ENCODE assay signal across 20 mouse cellular contexts in genomic region chr9:93947053-93947452, GRCm38 (mm10).
DNase-seq lines count a peak whose midpoint lies in the region; ATAC-seq and TF ChIP-seq lines count a peak whose summit lies in the region.
"Had no signal": no experiment of that assay in that cellular context is flagged by ENCODE, and none has a peak within 500 bp of the region (broad histone marks: within the 10 kb centered on the region; RNA-seq: fewer than 3 reads in every experiment).

No protein-coding gene starts in this region.

- WGBS in lung, embryonic 14.5 days = 60% methylated on average over 1 of the region's 1 CpGs
- 52% methylated on average over 1 of the region's 1 CpGs for WGBS in lung, postnatal 0 days

- no peak for TF ChIP-seq CTCF in lung, embryonic 14.5 days (IDR thresholded peaks at IDR 0.05; ENCODE audit: low read depth)
- TF ChIP-seq CTCF in lung, postnatal 0 days (IDR thresholded peaks at IDR 0.05) = no peak

- no peak for ATAC-seq in lung, embryonic 14.5 days (ENCODE audit: insufficient read depth)
- peak; percentile 38; the same call in 1 of the 2 replicates for ATAC-seq in lung, postnatal 0 days
- ATAC-seq: activated CD4-positive, CD25-positive, alpha-beta regulatory T cell, adult 4 months; forebrain, embryonic 13.5 days; forebrain, embryonic 15.5 days; forebrain, postnatal 0 days; Patski had no signal

- H3K9ac ChIP-seq in lung, embryonic 14.5 days = no peak overlapping the region
- no peak overlapping the region for H3K9ac ChIP-seq in lung, postnatal 0 days (replicated peaks; ENCODE audit: low read depth)
- H3K9ac ChIP-seq: embryonic facial prominence, embryonic 12.5 days; forebrain, embryonic 13.5 days; forebrain, embryonic 15.5 days; forebrain, postnatal 0 days had no signal

- H3K9me3 ChIP-seq in lung, embryonic 14.5 days (ENCODE audit: low read depth, low read length) = no peaks in the 10 kb centered on the region
- H3K9me3 ChIP-seq in lung, postnatal 0 days (ENCODE audit: low read length) = no peaks in the 10 kb centered on the region
- H3K9me3 ChIP-seq: embryonic facial prominence, embryonic 10.5 days; embryonic facial prominence, embryonic 12.5 days; forebrain, embryonic 13.5 days; forebrain, embryonic 15.5 days had no signal

- peak; percentile 96 for TF ChIP-seq EP300 in lung, postnatal 0 days (IDR thresholded peaks at IDR 0.05)

- no peak overlapping the region for H3K4me2 ChIP-seq in lung, embryonic 14.5 days
- H3K4me2 ChIP-seq in lung, postnatal 0 days (replicated peaks; ENCODE audit: low read depth, low read length) = no peak overlapping the region
- H3K4me2 ChIP-seq: embryonic facial prominence, embryonic 12.5 days; forebrain, embryonic 13.5 days; forebrain, embryonic 15.5 days had no signal

- no peak overlapping the region for H3K27ac ChIP-seq in lung, embryonic 14.5 days (ENCODE audit: low read depth)
- no peak overlapping the region for H3K27ac ChIP-seq in lung, postnatal 0 days (ENCODE audit: low read length)
- H3K27ac ChIP-seq: embryonic facial prominence, embryonic 10.5 days; embryonic facial prominence, embryonic 12.5 days; forebrain, embryonic 13.5 days; forebrain, embryonic 15.5 days had no signal

- no peak overlapping the region for H3K4me3 ChIP-seq in lung, embryonic 14.5 days (ENCODE audit: low read depth, low read length)
- H3K4me3 ChIP-seq in lung, postnatal 0 days (ENCODE audit: low read depth, low read length) = no peak overlapping the region
- H3K4me3 ChIP-seq: embryonic facial prominence, embryonic 10.5 days; embryonic facial prominence, embryonic 12.5 days; forebrain, embryonic 13.5 days; forebrain, embryonic 15.5 days had no signal

- DNase-seq in lung, embryonic 14.5 days = peak; percentile 8
- no peak for DNase-seq in lung, postnatal 25 days (ENCODE audit: low spot score)
- DNase-seq in lung, postnatal 0 days (ENCODE audit: low spot score) = no peak
- DNase-seq in lung, postnatal 10 days = no peak
- no peak for DNase-seq in kidney, postnatal 10 days
- DNase-seq: adrenal gland, adult 8-10 months; adrenal gland, postnatal 14 days; adrenal gland, postnatal 36 days; cerebellum, adult 11-12 months; cerebellum, adult 2 months; cerebellum, adult 9-10 months; cerebellum, postnatal 10 days; cerebellum, postnatal 25 days; forebrain, postnatal 0 days had no signal

- no peaks in the 10 kb centered on the region for H3K27me3 ChIP-seq in lung, embryonic 14.5 days (ENCODE audit: insufficient read depth, low read length)
- H3K27me3 ChIP-seq in lung, postnatal 0 days (replicated peaks; ENCODE audit: insufficient read depth, low read length) = no peaks in the 10 kb centered on the region
- H3K27me3 ChIP-seq: embryonic facial prominence, embryonic 12.5 days; forebrain, embryonic 13.5 days; forebrain, embryonic 15.5 days; Patski had no signal

- no peaks in the 10 kb centered on the region for H3K4me1 ChIP-seq in lung, embryonic 14.5 days (ENCODE audit: insufficient read depth)
- no peaks in the 10 kb centered on the region for H3K4me1 ChIP-seq in lung, postnatal 0 days (ENCODE audit: insufficient read depth, low read depth, low read length)
- H3K4me1 ChIP-seq: embryonic facial prominence, embryonic 10.5 days; embryonic facial prominence, embryonic 12.5 days; forebrain, embryonic 13.5 days; forebrain, embryonic 15.5 days had no signal

- no peaks in the 10 kb centered on the region for H3K36me3 ChIP-seq in lung, embryonic 14.5 days (ENCODE audit: insufficient read depth)
- H3K36me3 ChIP-seq in lung, postnatal 0 days (ENCODE audit: insufficient read depth, low read length) = no peaks in the 10 kb centered on the region
- H3K36me3 ChIP-seq: embryonic facial prominence, embryonic 10.5 days; embryonic facial prominence, embryonic 12.5 days; forebrain, embryonic 15.5 days had no signal
